In genomic region chr3:139012352-139012751, GRCm38 (mm10) we compare ENCODE assay signal across 15 mouse cellular contexts.
DNase-seq lines count a peak whose midpoint lies in the region; ATAC-seq and TF ChIP-seq lines count a peak whose summit lies in the region.
"Had no signal": no experiment of that assay in that cellular context is flagged by ENCODE, and none has a peak within 500 bp of the region (broad histone marks: within the 10 kb centered on the region; RNA-seq: fewer than 3 reads in every experiment).

No protein-coding gene starts in this region.

- DNase-seq in frontal cortex, adult 2 months (ENCODE audit: extremely low spot score in 1 of 2, low spot score in 1 of 2): peak; percentile 61 to 76
- no peak for DNase-seq in frontal cortex, postnatal 10 days (ENCODE audit: low spot score in 2 of 2)
- DNase-seq in liver, postnatal 0 days: no peak
- DNase-seq in liver, embryonic 11.5 days (ENCODE audit: low spot score): no peak
- DNase-seq in cerebellum, postnatal 25 days: peak; percentile 44 to 64
- DNase-seq in embryo, embryonic 9.5 days (ENCODE audit: extremely low spot score): no peak
- no peak for DNase-seq in kidney, postnatal 14 days
- DNase-seq: adrenal gland, postnatal 25 days; B cell, adult 2 months; kidney, postnatal 10 days had no signal

- no peaks in the 10 kb centered on the region for H3K4me1 ChIP-seq in liver, postnatal 0 days (ENCODE audit: insufficient read depth)
- no peaks in the 10 kb centered on the region for H3K4me1 ChIP-seq in liver, embryonic 11.5 days (replicated peaks; ENCODE audit: control insufficient read depth, insufficient read depth, low read length)
- H3K4me1 ChIP-seq: embryonic facial prominence, embryonic 13.5 days; hindbrain, embryonic 13.5 days; limb, embryonic 12.5 days; neural tube, embryonic 13.5 days had no signal

- no peaks in the 10 kb centered on the region for H3K9me3 ChIP-seq in liver, postnatal 0 days (ENCODE audit: low read length)
- H3K9me3 ChIP-seq in liver, embryonic 11.5 days (ENCODE audit: control insufficient read depth, low read length): no peaks in the 10 kb centered on the region
- H3K9me3 ChIP-seq: embryonic facial prominence, embryonic 13.5 days; hindbrain, embryonic 13.5 days; limb, embryonic 12.5 days; neural tube, embryonic 13.5 days had no signal

- 32% methylated on average over 9 of the region's 9 CpGs for WGBS in liver, postnatal 0 days (ENCODE audit: insufficient replicate concordance)
- 72% methylated on average over 9 of the region's 9 CpGs for WGBS in liver, embryonic 11.5 days

- 0 out of 2 replicates have a peak, but pooled peaks cover 2% of the 10 kb centered on the region for H3K36me3 ChIP-seq in liver, postnatal 0 days (replicated peaks; ENCODE audit: insufficient read depth, low read length)
- H3K36me3 ChIP-seq in liver, embryonic 11.5 days (ENCODE audit: control insufficient read depth, insufficient read depth, low read length): no peaks in the 10 kb centered on the region

- no peak overlapping the region for H3K27ac ChIP-seq in liver, postnatal 0 days (ENCODE audit: low read depth)
- no peak overlapping the region for H3K27ac ChIP-seq in liver, embryonic 11.5 days (ENCODE audit: low read depth, low read length)
- H3K27ac ChIP-seq: embryonic facial prominence, embryonic 13.5 days; hindbrain, embryonic 13.5 days; limb, embryonic 12.5 days; neural tube, embryonic 13.5 days had no signal

- no peak overlapping the region for H3K9ac ChIP-seq in liver, postnatal 0 days (replicated peaks)
- no peak overlapping the region for H3K9ac ChIP-seq in liver, embryonic 11.5 days (ENCODE audit: low read depth, low read length)
- H3K9ac ChIP-seq: embryonic facial prominence, embryonic 13.5 days; hindbrain, embryonic 13.5 days; limb, embryonic 12.5 days; neural tube, embryonic 13.5 days had no signal

- H3K27me3 ChIP-seq in liver, postnatal 0 days (ENCODE audit: insufficient read depth, low read length): no peaks in the 10 kb centered on the region
- no peaks in the 10 kb centered on the region for H3K27me3 ChIP-seq in liver, embryonic 11.5 days (replicated peaks; ENCODE audit: control insufficient read depth, insufficient read depth, low read length)
- H3K27me3 ChIP-seq: embryonic facial prominence, embryonic 13.5 days; hindbrain, embryonic 13.5 days; limb, embryonic 12.5 days; neural tube, embryonic 13.5 days had no signal

- TF ChIP-seq CTCF in liver, postnatal 0 days (IDR thresholded peaks at IDR 0.05; ENCODE audit: low read depth): peak; percentile 32; the same call in 1 of the 2 replicates

- TF ChIP-seq EP300 in liver, postnatal 0 days (IDR thresholded peaks at IDR 0.05; ENCODE audit: low read depth): no peak

- H3K4me2 ChIP-seq in liver, postnatal 0 days (ENCODE audit: low read depth, low read length): no peak overlapping the region
- no peak overlapping the region for H3K4me2 ChIP-seq in liver, embryonic 11.5 days
- H3K4me2 ChIP-seq: embryonic facial prominence, embryonic 13.5 days; hindbrain, embryonic 13.5 days; limb, embryonic 12.5 days; neural tube, embryonic 13.5 days had no signal

- H3K4me3 ChIP-seq in liver, postnatal 0 days (ENCODE audit: low read depth, low read length): no peak overlapping the region
- H3K4me3 ChIP-seq in liver, embryonic 11.5 days (ENCODE audit: low read depth, low read length): no peak overlapping the region
- H3K4me3 ChIP-seq: embryonic facial prominence, embryonic 13.5 days; hindbrain, embryonic 13.5 days; limb, embryonic 12.5 days; neural tube, embryonic 13.5 days had no signal

- no peak for ATAC-seq in liver, postnatal 0 days
- ATAC-seq in liver, embryonic 11.5 days (replicated peaks; ENCODE audit: low FRiP score): no peak
- peak; percentile 39; the same call in 1 of the 2 replicates for ATAC-seq in neutrophil, adult 5-6 weeks (ENCODE audit: extremely low read depth, insufficient number of reproducible peaks, low FRiP score, poor library complexity, severe bottlenecking)

Comparison
In these comparisons a context has a peak if more than half of its experiments do, and no peak if none do; other contexts are left out.
1. DNase-seq: peak in frontal cortex, adult 2 months (2 of 2) and cerebellum, postnatal 25 days (2 of 2); none in frontal cortex, postnatal 10 days (0 of 2), liver, postnatal 0 days (single experiment), liver, embryonic 11.5 days (single experiment), embryo, embryonic 9.5 days (single experiment) and kidney, postnatal 14 days (single experiment).